Mouse (Mus musculus) CH12.LX (cell line): ENCODE measurements at regions not wholly inside any gene's neighbourhood (a gene's known extent, or its start where the extent isn't known, plus 50 kb on each side); places are given as distances from the start of the nearest gene placed in this dataset.

Source experiments
- DNase-seq: peaks from one replicate; pipeline ENCODE4 v3.0.0-alpha.2; 2013; ENCODE audit errors: extremely low read depth
- H3K27ac ChIP-seq: 2 replicates; pipeline ENCODE4 v1.5.1; 2012; ENCODE audit warnings: low read depth, mild to moderate bottlenecking, control low read depth, moderate library complexity; ENCODE audit not compliant: insufficient read depth
- H3K27me3 ChIP-seq: replicated peaks from 2 replicates; pipeline ENCODE3; 2012; ENCODE audit warnings: inconsistent platforms
- H3K36me3 ChIP-seq, 2 experiments: replicated peaks in 1 of 2; 2 replicates each; pipeline versions ENCODE3 to v1.6.1; 2012; ENCODE audit warnings: inconsistent platforms in 1 of 2, low read length in 1 of 2, mild to moderate bottlenecking in 1 of 2, mixed read lengths in 1 of 2, moderate library complexity in 1 of 2; ENCODE audit not compliant: control insufficient read depth in 1 of 2, insufficient read depth in 1 of 2
- H3K4me1 ChIP-seq, 2 experiments: 2 replicates each; pipeline ENCODE4 v1.6.1; 2012; ENCODE audit warnings: inconsistent platforms in 1 of 2, moderate library complexity in 1 of 2; ENCODE audit not compliant: insufficient read depth in 2 of 2, control insufficient read depth in 1 of 2
- H3K4me2 ChIP-seq: 2 replicates; pipeline ENCODE4 v1.6.1; 2012; ENCODE audit warnings: low read depth, mild to moderate bottlenecking, control low read depth; ENCODE audit not compliant: poor library complexity, insufficient read depth, severe bottlenecking
- H3K4me3 ChIP-seq, 3 experiments: fragments of 150-350 bp in 1 of 3; sonication (generic) in 1 of 3; replicated peaks in 1 of 3; 2 replicates each; pipeline versions ENCODE3 to v1.5.1; 2011 to 2012; ENCODE audit warnings: low read depth in 2 of 3, low read length in 2 of 3, mild to moderate bottlenecking in 2 of 3, moderate library complexity in 2 of 3, control low read depth in 1 of 3, improper control_type of control experiment in 1 of 3, inconsistent platforms in 1 of 3, mixed read lengths in 1 of 3; ENCODE audit not compliant: poor library complexity in 1 of 3
- H3K79me2 ChIP-seq: replicated peaks from 2 replicates; pipeline ENCODE4 v1.6.1; 2012; ENCODE audit warnings: mild to moderate bottlenecking, moderate library complexity; ENCODE audit not compliant: control insufficient read depth, poor library complexity, insufficient read depth, severe bottlenecking; ENCODE audit errors: extremely low read depth
- H3K9ac ChIP-seq: 2 replicates; pipeline ENCODE4 v1.6.1; 2012; ENCODE audit warnings: low read depth, mild to moderate bottlenecking, control low read depth, moderate library complexity; ENCODE audit not compliant: insufficient read depth
- H3K9me3 ChIP-seq: replicated peaks from 2 replicates; pipeline ENCODE3; 2012; ENCODE audit warnings: low read length, inconsistent platforms, mixed read lengths
- BHLHE40 ChIP-seq: IDR thresholded peaks from 2 replicates; pipeline ENCODE4 v1.6.1; 2011; ENCODE audit warnings: mild to moderate bottlenecking, low read depth, low read length, improper control_type of control experiment
- CHD1 ChIP-seq: IDR thresholded peaks from 2 replicates; pipeline ENCODE4 v1.6.1; 2012; ENCODE audit warnings: low read depth, low read length, improper control_type of control experiment, inconsistent platforms
- CHD2 ChIP-seq: IDR thresholded peaks from 2 replicates; pipeline ENCODE4 v1.6.1; 2011; ENCODE audit warnings: low read length, improper control_type of control experiment
- E2F4 ChIP-seq: IDR thresholded peaks from 2 replicates; pipeline ENCODE4 v1.6.1; 2011; ENCODE audit warnings: low read depth, low read length, improper control_type of control experiment; ENCODE audit not compliant: insufficient replicate concordance
- ELF1 ChIP-seq: IDR thresholded peaks from 2 replicates; pipeline ENCODE4 v1.6.1; 2014; ENCODE audit warnings: low read depth, mild to moderate bottlenecking, inconsistent platforms, low read length, improper control_type of control experiment
- ETS1 ChIP-seq: conservative IDR thresholded peaks from 2 replicates; pipeline ENCODE4 v1.6.1; 2012; ENCODE audit warnings: low read depth, mild to moderate bottlenecking, inconsistent platforms, low read length, improper control_type of control experiment, moderate library complexity
- IRF4 ChIP-seq: IDR thresholded peaks from 2 replicates; pipeline ENCODE4 v1.6.1; 2014; ENCODE audit warnings: low read depth, mild to moderate bottlenecking, inconsistent platforms, low read length, improper control_type of control experiment
- JUN ChIP-seq: IDR thresholded peaks from 2 replicates; pipeline ENCODE4 v1.6.1; 2011; ENCODE audit warnings: low read depth, mild to moderate bottlenecking, low read length, improper control_type of control experiment, moderate library complexity; ENCODE audit not compliant: insufficient read depth
- JUND ChIP-seq: conservative IDR thresholded peaks from 2 replicates; pipeline ENCODE4 v1.6.1; 2011; ENCODE audit warnings: low read depth, low read length, improper control_type of control experiment
- MAFK ChIP-seq: IDR thresholded peaks from 2 replicates; pipeline ENCODE4 v1.6.1; 2011; ENCODE audit warnings: low read length, improper control_type of control experiment; ENCODE audit not compliant: insufficient replicate concordance
- MAZ ChIP-seq: IDR thresholded peaks from 2 replicates; pipeline ENCODE4 v1.6.1; 2012; ENCODE audit warnings: low read depth, mild to moderate bottlenecking, inconsistent platforms, low read length, improper control_type of control experiment, moderate library complexity
- MEF2A ChIP-seq: IDR thresholded peaks from 2 replicates; pipeline ENCODE4 v1.6.1; 2014; ENCODE audit warnings: low read depth, mild to moderate bottlenecking, inconsistent platforms, low read length, improper control_type of control experiment, borderline replicate concordance
- MXI1 ChIP-seq: IDR thresholded peaks from 2 replicates; pipeline ENCODE4 v1.6.1; 2011; ENCODE audit warnings: mild to moderate bottlenecking, low read depth, low read length, improper control_type of control experiment
- MYC ChIP-seq: IDR thresholded peaks from 2 replicates; pipeline ENCODE4 v1.6.1; 2011; ENCODE audit warnings: low read depth, mild to moderate bottlenecking, improper control_type of control experiment, low read length
- NRF1 ChIP-seq: IDR thresholded peaks from 2 replicates; pipeline ENCODE4 v1.6.1; 2014; ENCODE audit warnings: low read depth, mild to moderate bottlenecking, inconsistent platforms, low read length, improper control_type of control experiment, moderate library complexity
- RAD21 ChIP-seq: IDR thresholded peaks from 2 replicates; pipeline ENCODE4 v1.6.1; 2011; ENCODE audit warnings: low read depth, mild to moderate bottlenecking, low read length, improper control_type of control experiment, moderate library complexity
- RCOR1 ChIP-seq: conservative IDR thresholded peaks from 2 replicates; pipeline ENCODE4 v1.6.1; 2012; ENCODE audit warnings: low read depth, mild to moderate bottlenecking, inconsistent platforms, low read length, improper control_type of control experiment
- SMC3 ChIP-seq: IDR thresholded peaks from 2 replicates; pipeline ENCODE4 v1.6.1; 2011; ENCODE audit warnings: low read depth, low read length, improper control_type of control experiment
- UBTF ChIP-seq: IDR thresholded peaks from 2 replicates; pipeline ENCODE4 v1.6.1; 2012; ENCODE audit warnings: low read depth, mild to moderate bottlenecking, inconsistent platforms, low read length, improper control_type of control experiment, moderate library complexity
- USF1 ChIP-seq: IDR thresholded peaks from 2 replicates; pipeline ENCODE4 v1.6.1; 2014; ENCODE audit warnings: low read depth, mild to moderate bottlenecking, inconsistent platforms, low read length, improper control_type of control experiment
- ZC3H11A ChIP-seq: IDR thresholded peaks from 2 replicates; pipeline ENCODE4 v1.6.1; 2012; ENCODE audit warnings: low read depth, mild to moderate bottlenecking, inconsistent platforms, low read length, improper control_type of control experiment
- ZKSCAN1 ChIP-seq: IDR thresholded peaks from 2 replicates; pipeline ENCODE4 v1.6.1; 2012; ENCODE audit warnings: low read depth, inconsistent platforms, low read length, improper control_type of control experiment, borderline replicate concordance
- ZNF384 ChIP-seq: IDR thresholded peaks from 2 replicates; pipeline ENCODE4 v1.6.1; 2012; ENCODE audit warnings: low read depth, low read length, improper control_type of control experiment, inconsistent platforms
- dilution Hi-C: fragments of 300-500 bp; cut with MboI; formaldehyde crosslinking; loops from 2 replicates; pipeline ENCODE4 v1.14.3; 2020; ENCODE audit warnings: low sequenced_read_pairs; ENCODE audit not compliant: extremely low pct_unique_long_range_greater_than_20kb, extremely low pct_ligation_motif_present
- in situ Hi-C: fragments of 300-500 bp; cut with MboI; formaldehyde crosslinking; loops from 3 replicates; pipeline ENCODE4 v1.14.3; 2019; ENCODE audit warnings: low sequenced_read_pairs, low pct_ligation_motif_present, low pct_unique_long_range_greater_than_20kb, mixed read lengths

- no peaks in the 10 kb centered on the region for H3K4me1 ChIP-seq
- TF ChIP-seq MYC (no peak), JUN (no peak), MEF2A (no peak), IRF4 (no peak), ELF1 (no peak), RCOR1 (no peak), USF1 (no peak), BHLHE40 (no peak), MAFK (no peak), ZKSCAN1 (no peak)
- TF ChIP-seq, all 38 proteins: peak for 0
- peaks cover 34% of the 10 kb centered on the region for H3K9me3 ChIP-seq
- no peak overlapping the region for H3K4me3 ChIP-seq
- dilution Hi-C loops = no loop called here
- H3K27ac ChIP-seq = no peak overlapping the region
- no peak overlapping the region for H3K4me2 ChIP-seq
- DNase-seq = no peak
- H3K79me2 ChIP-seq = no peaks in the 10 kb centered on the region
- in situ Hi-C loops = no loop called here
- H3K36me3 ChIP-seq = no peaks in the 10 kb centered on the region
- H3K27me3 ChIP-seq = no peaks in the 10 kb centered on the region
- H3K9ac ChIP-seq = no peak overlapping the region
Observed at GRCm38 (mm10) chr16:74637638-74638037, 226.0 kb upstream of the Robo2 start.

- no peak for TF ChIP-seq MXI1
- TF ChIP-seq RAD21 = no peak
Observed at GRCm38 (mm10) chr16:74625783-74626182, 214.2 kb upstream of the Robo2 start.

GRCm38 (mm10) chr16:74612072-74612471, 200.4 kb upstream of the Robo2 start:
- no peak for DNase-seq
- Histone ChIP-seq H3K27ac (no peak overlapping the region), H3K79me2 (no peaks in the 10 kb centered on the region), H3K36me3 (no peaks in the 10 kb centered on the region), H3K9ac (no peak overlapping the region), H3K4me3 (no peak overlapping the region), H3K4me1 (no peaks in the 10 kb centered on the region), H3K27me3 (no peaks in the 10 kb centered on the region), H3K9me3 (peaks cover 63% of the 10 kb centered on the region), H3K4me2 (no peak overlapping the region)
- in situ Hi-C loops = no loop called here
- dilution Hi-C loops = no loop called here
- no peak for TF ChIP-seq SMC3
- no peak for TF ChIP-seq ETS1
- no peak for TF ChIP-seq UBTF
- TF ChIP-seq JUND = no peak
- no peak for TF ChIP-seq CHD1
- TF ChIP-seq BHLHE40 = no peak
- TF ChIP-seq ZNF384 = no peak
- no peak for TF ChIP-seq E2F4
- TF ChIP-seq RAD21 = no peak
- TF ChIP-seq CHD2 = no peak
- TF ChIP-seq NRF1 = no peak
- no peak for TF ChIP-seq ZC3H11A
- no peak for TF ChIP-seq MAZ
- TF ChIP-seq, all 38 proteins: peak for 0

More at GRCm38 (mm10) chr16:74625783-74626182, 214.2 kb upstream of the Robo2 start:
- no peak for DNase-seq
- no peak overlapping the region for H3K4me2 ChIP-seq
- H3K36me3 ChIP-seq = no peaks in the 10 kb centered on the region
- in situ Hi-C loops = no loop called here
- H3K27me3 ChIP-seq = no peaks in the 10 kb centered on the region
- no peaks in the 10 kb centered on the region for H3K4me1 ChIP-seq
- no peak overlapping the region for H3K4me3 ChIP-seq
- dilution Hi-C loops = no loop called here
- no peak overlapping the region for H3K9ac ChIP-seq
- H3K27ac ChIP-seq = no peak overlapping the region
- peaks cover 28% of the 10 kb centered on the region for H3K9me3 ChIP-seq
- no peaks in the 10 kb centered on the region for H3K79me2 ChIP-seq
